Mouse (Mus musculus) right cerebral cortex, postnatal 14 days (tissue): ENCODE data around the gene Chfr.
"Not testable (repeated sequence)": the region's sequence is repeated elsewhere in the genome, so short reads cannot be mapped to it uniquely, and the experiment has no call there.

Experiments
- DNase-seq: peaks from one replicate; pipeline ENCODE4 v3.0.0; 2022

The Chfr gene

DNA sequence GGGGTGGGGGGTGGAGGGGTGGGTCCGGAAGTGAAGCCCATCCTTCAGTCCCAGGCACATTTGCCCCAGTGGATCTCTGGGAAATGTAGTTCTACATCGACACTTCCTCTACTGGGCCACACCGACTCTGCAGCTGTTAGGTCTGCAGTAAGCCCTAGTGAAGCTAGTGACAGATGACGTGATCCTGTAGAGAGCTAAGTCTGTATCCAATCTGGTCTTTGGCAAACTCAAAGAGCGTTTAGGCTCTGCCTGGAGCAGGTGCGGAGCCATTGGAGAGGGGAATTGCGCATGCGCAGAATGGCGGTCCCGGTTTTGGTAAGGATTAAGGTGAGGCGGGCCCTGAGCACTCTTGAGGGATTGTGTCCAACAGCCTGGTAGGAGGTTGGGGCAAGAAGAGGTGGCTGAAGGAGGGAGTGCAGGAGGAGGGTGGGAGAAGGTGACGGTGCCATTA is 25.6 kb upstream of the Chfr start, which contains the start of gene Zfp605:
Zfp605 (plus strand) TSS at position 102 of the 451 bp plus-strand sequence.
- DNase-seq, result peak; percentile 95

DNA sequence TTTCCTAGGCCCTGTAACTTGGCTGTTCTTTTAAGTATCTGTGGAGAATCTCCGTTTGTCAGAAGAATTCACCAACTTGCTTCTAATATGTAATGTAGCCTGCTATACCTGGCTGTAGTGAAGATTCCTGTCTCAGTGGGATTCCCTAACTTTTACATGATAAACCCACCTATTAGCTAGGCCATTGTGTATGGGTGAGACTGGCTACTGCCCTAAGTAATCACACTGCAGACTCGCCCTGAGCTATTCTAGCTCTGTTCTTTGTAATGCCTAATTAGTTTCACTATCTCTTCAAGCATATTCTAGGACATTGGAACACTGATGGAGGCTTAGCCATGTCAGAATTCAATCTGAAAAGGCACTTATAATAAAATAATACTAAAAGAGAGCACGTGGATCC is 13.3 kb upstream of the Chfr start:
- not testable (repeated sequence) for DNase-seq

DNA sequence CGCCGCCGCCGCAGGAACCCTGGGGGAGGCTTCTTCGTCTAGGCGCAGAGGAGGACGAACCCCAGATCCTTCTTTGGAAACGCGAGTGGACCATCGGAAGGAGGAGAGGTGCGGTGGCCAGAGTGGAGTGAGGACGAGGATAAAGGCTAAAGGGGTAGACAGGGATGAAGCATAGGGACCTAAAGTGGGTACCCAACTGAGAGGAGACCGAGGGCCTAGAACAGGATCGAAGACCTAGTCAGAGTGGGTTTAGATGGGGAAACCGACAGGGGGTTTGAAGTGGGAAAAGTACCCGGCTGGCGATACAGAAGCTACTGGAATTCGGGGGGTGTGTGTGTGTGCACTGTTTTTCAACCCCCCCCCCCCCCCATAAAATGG is 434 bp downstream of the Chfr start:
- no peak for DNase-seq

DNA sequence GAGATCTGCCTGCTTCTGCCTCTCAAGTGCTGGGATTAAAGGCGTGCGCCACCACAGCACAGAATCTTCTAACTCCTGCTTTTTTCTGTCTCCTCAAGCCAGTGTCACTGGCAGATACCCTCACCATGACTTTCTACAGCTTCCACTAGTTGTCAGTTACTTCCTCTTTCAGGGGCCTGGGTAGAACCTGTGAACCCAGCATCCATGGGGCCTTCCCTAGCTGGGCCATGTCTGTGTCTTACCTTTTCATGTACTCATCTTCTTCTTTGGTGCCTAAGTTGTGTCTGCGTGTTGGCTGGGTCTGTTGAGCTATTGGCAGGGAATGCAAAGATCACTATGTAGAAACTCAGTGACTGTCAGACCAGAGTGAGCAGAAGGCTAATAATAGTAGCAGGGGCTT is 2.2 kb downstream of the Chfr start:
- DNase-seq, result no peak

DNA sequence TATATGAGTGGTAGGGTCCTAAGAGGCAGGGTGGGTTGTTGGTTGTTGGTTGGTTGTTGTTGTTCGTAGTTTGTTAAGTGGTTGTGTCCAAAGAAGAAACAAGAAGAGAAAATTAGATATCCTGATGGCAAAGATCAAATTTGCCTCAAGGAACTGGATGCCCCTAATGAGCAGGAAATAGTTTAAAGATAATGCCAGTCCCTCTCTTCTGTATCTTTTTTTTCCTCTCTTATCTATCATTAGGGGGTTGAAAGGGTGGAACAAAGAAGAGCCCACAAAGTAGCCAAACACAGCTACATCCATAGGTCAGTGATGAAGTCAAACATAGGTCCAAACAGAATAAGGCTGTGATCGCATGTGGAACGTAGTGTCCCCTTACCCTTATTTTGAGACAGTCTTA is 3.7 kb downstream of the Chfr start:
- no peak for DNase-seq

DNA sequence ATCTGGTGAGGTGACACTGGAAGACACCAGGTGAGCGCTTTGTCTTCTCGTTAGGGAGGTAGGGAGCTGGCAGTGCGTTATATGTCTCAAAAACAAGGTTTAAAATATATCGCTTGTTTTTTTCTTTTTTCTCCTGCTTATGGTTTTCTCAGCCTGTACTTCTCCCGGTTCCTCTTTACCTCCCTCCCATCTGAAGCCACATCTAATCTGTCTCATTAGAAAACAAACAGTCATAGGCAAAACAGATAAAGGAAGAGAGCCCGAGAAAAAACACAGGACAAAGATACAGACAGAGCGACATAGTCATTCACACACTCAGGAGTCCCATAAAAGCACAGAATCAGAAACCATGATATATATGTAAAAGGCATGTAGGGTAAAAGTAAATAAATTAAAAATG is 4.8 kb downstream of the Chfr start:
- no peak for DNase-seq

DNA sequence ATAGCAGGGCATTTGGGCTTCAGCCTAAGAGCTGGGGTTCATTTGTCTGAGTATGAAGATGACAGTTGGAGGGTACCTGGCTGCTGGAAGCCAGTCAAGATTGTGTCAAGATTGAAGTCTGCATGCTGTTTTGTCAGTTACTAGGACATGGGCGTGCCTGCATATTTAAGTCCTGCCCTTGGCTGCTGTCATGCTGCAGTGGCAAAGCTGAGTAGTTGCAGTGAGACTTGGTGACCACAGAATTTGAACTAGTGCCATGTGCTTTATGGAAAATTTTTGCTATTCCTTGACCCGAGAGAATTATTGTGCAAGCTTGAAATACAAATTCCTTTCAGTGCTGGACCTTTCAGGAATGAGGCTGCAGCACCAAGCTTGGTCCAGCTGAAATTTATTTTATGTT is 6.7 kb downstream of the Chfr start:
- no peak for DNase-seq

DNA sequence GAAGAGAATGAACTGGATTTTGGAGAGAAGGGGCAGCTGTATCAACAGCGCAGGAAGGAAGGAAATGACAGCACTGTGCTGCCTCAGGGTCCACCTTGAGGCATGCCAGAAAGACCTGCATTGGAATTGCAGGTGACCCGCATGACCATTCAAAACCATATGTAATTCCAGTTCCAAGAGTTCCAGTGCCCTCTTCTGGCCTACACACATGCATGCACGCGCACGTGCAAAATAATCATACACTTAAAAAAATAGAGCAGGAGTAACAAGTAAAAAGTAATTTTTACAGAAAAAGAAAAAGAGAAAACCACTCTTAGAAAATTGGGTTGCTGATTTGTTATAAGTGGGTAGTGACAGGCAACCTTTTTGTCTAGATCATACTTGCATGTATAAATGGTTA is 7.4 kb downstream of the Chfr start:
- no peak for DNase-seq

DNA sequence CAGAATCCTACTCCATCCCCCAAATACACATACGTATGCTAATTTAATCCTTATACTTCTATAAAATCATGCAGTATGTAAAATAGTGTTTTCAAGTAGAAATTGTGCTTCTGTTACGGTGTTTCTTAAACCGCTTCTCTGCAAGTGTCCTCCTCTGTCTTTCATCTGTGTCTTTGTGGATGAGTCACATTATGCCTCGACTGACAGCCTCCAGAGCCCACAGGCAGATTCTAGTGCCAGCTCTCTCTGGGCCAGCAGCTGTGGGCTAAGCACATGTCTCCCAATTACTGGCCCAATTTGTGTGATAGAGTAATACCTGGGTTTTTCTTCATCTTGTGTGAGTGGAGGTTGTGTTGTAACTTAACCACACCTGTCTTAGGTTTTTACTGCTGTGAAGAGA is 33.7 kb downstream of the Chfr start:
- DNase-seq, result no peak

DNA sequence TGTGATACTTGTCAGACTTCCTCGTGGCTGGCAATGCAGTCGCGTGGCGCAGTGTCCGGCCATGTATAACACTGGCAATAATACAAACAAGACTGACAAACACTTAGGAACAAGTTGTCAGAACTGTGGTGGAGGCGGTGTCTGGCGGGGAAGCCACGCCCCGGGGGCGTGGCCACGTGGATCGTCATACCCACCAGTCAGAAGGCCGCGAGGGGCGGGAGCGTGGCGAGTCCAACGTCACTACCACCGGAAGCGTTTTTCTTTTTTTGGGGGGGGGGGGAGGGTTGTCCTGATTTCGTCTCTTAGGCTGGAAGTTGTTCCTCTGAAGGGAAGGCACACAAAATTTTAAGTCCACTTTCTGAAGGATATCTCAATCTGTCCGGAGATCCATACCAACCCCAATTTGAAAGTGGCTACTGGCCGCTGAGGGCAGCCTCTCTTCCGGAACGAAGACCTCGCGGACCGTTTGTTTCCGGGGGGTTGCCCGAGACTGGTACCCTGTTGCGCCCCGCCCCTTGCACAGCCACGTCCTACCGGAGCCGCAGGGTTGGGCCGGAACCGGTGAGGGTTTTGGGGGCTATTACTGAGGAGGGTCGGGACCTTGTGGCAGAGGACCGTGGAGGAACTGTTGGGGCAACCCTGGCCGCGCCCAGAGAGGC is 40.8 kb downstream of the Chfr start, which contains the start of gene Golga3:
Golga3 (plus strand) TSS at position 340 of the 659 bp plus-strand sequence.
- peak; percentile 94 for DNase-seq

DNA sequence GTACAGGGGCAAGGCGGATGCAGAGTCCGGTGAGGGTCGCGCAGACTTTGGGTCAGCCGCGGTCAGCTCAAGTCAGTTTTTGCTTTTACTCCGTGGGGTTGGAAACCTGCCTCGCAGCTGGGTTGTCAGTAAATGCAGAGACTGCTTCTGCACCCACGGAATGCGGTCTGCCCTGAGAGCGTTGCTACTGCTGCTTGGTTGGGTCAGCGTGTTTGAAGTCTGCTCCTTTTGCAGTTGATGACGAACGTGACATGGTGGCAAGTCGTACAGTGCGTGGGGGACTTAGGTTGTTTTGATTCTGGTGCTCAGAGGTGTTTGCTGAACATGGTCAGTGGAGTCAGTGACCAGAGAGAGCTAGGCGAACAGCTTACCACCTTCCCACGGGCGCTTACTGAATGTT is 41.4 kb downstream of the Chfr start:
- no peak for DNase-seq

DNA sequence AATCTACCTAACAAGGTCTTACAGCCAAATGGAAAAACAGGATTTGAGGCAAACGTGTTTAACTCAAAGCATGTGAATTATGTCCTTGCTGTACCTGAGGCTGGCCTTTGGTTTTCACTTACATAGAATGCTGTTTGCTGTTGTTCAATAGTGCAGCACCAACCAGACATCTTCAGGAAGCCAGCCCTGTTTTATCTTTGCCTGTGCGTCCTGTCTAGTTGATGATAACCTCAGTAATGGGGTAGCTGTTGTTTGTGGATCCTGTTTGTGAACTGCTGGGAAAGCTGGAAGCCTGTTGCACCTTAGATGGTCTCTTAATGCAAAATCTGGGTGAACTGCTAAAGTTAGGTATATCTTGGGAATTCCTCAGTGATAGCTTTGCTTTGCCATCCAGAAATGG is 43.0 kb downstream of the Chfr start:
- DNase-seq, result no peak

DNA sequence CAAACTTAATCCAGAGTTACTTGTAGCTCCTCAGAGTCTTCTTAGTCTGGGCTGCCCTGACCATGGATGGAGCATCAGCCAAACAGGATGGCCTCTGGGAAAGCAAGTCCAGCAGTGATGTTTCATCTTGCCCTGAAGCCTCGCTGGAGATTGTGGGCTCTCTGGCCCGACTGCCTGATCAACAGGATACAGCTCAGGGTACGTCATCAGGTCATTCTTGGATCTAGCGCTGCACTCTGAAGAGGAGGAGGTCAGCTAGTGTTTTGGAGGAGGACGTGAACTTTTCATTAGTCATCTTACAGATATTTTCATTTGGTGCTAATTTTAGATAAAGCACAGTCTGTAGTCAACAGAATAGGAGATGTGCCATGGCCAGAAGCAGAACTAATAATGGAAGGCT is 46.1 kb downstream of the Chfr start:
- no peak for DNase-seq

DNA sequence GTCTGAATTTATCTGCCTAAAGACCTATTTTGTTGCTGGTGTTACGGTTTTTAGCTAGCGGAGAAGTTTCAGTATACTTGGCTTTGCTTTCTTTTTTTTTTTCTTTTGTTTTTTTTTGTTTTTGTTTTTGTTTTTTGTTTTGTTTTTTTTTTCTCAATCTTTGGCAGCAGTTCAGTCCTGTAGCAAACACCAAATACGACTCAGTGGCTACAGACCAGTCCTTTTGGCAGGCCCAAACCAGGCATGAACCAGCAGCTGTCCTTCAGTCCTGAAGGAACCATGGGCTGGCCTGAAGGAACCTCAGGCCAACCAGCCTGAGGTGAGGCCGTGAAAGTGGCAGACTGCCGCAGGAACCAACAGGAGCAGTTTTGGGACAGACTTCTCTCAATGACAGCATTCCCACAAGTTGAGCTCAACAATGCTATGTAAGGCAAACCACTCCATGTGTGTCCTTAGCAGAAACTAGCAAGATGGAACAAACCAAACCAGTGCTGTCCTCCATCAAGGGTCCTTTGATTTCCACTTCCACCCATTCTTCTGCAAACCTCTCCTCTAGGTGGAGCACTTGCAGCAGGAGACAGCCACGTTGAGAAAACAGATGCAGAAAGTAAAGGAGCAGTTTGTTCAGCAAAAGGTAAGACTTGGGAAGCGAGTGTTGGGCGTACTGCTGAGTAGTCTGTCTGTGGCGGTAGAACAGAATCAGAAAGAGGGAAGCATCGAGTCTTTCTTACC is 67.7 kb downstream of the Chfr start:
- DNase-seq, result no peak

DNA sequence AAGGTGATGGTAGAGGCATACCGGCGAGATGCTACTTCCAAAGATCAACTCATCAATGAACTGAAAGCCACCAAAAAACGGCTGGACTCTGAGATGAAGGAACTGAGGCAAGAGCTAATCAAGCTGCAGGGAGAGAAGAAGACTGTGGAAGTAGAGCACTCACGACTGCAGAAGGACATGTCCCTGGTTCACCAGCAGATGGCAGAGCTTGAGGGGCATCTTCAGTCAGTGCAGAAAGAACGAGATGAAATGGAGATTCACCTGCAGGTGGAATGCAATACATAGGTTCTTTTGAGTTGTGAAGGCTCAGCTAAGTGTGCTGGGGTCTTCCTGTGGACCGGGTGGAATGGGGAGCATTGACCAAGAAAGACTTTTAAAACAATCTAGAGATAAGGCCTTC is 69.1 kb downstream of the Chfr start:
- DNase-seq, result no peak

DNA sequence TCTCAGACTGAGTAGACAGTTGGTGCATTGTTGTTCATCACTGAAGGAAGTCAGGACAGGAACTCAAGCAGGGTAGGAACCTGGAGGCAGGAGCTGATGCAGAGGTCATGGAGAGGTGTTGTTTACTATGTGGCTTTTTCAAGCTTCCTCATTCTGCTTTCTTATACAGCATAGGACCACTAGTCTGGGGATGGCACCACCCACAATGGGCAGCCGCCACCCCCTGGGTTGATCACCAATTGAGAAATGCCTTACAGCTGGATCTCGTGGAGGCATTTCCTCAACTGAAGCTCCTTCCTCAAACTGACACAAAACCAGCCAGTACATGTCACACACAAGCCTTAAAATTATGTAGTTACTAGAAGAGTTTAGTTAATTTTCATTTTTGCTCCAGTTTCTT is 75.7 kb downstream of the Chfr start:
- no peak for DNase-seq

DNA sequence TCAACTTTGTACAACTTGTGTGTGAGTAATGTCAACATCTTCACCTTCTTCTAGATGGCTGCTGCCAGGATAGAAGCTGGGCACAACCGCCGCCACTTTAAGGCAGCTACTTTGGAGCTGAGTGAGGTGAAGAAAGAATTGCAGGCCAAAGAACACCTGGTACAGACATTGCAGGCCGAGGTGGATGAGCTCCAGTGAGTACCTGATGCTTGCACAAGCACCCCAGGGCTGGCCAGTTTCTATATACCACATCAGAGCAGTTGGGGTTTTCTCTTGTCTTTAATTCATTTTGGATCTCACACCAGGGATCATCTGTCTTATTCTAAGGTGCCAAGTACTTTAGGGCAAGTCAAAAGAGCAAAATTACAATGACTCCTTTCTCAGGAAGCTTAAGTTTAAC is 81.1 kb downstream of the Chfr start:
- no peak for DNase-seq

DNA sequence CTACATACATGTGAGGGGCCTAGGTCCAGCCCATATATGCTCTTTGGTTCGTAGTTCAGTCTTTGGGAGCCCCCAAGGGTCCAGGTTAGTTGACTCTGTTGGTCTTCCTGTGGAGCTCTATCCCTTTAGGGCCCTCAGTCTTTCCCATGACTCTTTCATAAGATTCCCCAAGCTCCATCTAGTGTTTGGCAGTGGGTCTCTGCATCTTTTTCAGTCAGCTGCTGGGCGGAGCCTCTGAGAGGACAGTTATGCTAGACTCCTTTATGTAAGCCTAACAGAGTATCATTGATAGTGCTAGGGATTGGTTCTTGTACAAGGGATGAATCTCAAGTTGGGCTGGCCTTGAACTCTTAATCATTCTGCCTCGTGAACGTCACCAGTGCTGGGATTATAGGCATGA is 84.7 kb downstream of the Chfr start:
- no peak for DNase-seq
